Comparison of ENCODE assay signal across 18 mouse cellular contexts in the genomic region with DNA sequence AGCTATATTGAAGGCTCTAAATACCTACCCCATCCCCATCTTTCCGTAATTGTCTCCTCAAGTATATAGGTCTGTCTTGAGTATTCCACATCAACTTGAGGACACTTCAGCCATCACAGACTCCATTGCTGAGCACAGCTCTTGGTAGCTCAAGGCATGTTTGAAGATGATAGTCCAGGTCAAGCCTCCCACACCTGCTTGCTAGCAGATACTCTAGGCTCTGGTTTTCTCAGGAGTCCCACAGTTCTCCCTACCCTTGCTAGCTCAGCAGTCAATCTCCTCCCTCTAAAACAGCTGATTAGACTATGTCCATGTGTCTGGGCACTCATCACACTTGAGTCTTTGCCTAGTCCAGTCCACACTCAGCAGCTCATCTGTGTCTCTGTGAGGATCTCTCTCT.
"Had no signal": no experiment of that assay in that cellular context is flagged by ENCODE, and none has a peak within 500 bp of the region (broad histone marks: within the 10 kb centered on the region; RNA-seq: fewer than 3 reads in every experiment).

No protein-coding gene starts in this region.

- ATAC-seq: liver, postnatal 0 days; lung, postnatal 0 days had no signal

- H3K4me2 ChIP-seq: liver, embryonic 15.5 days; lung, embryonic 15.5 days; midbrain, embryonic 12.5 days; midbrain, embryonic 15.5 days; neural tube, embryonic 12.5 days; stomach, embryonic 15.5 days had no signal

- H3K4me3 ChIP-seq: liver, embryonic 15.5 days; lung, embryonic 15.5 days; megakaryocyte, embryonic 14.5 days; midbrain, embryonic 12.5 days; midbrain, embryonic 15.5 days; neural tube, embryonic 12.5 days; stomach, embryonic 15.5 days had no signal

- H3K27me3 ChIP-seq: liver, embryonic 15.5 days; lung, embryonic 15.5 days; megakaryocyte, embryonic 14.5 days; midbrain, embryonic 12.5 days; midbrain, embryonic 15.5 days; neural tube, embryonic 12.5 days; stomach, embryonic 15.5 days had no signal

- H3K4me1 ChIP-seq: liver, embryonic 15.5 days; lung, embryonic 15.5 days; megakaryocyte, embryonic 14.5 days; neural tube, embryonic 12.5 days; stomach, embryonic 15.5 days had no signal

- H3K9ac ChIP-seq: liver, embryonic 15.5 days; liver, postnatal 0 days; lung, embryonic 15.5 days; midbrain, embryonic 12.5 days; midbrain, embryonic 15.5 days; neural tube, embryonic 12.5 days; stomach, embryonic 15.5 days had no signal

- H3K9me3 ChIP-seq: liver, embryonic 15.5 days; lung, embryonic 15.5 days; midbrain, embryonic 12.5 days; midbrain, embryonic 15.5 days; neural tube, embryonic 12.5 days; stomach, embryonic 15.5 days had no signal

- DNase-seq: liver, postnatal 0 days; lung, adult 2 months; lung, postnatal 14 days; lung, postnatal 36 days; right cerebral cortex, postnatal 14 days; thymus, adult 2 months; thymus, postnatal 25 days; thymus, postnatal 4 days had no signal

- H3K27ac ChIP-seq: liver, embryonic 15.5 days; lung, embryonic 15.5 days; macrophage; midbrain, embryonic 12.5 days; midbrain, embryonic 15.5 days; neural tube, embryonic 12.5 days; stomach, embryonic 15.5 days; stomach, postnatal 0 days had no signal

- H3K36me3 ChIP-seq: liver, embryonic 15.5 days; lung, embryonic 15.5 days; midbrain, embryonic 12.5 days; midbrain, embryonic 15.5 days; neural tube, embryonic 12.5 days; stomach, embryonic 15.5 days had no signal
